Mouse (Mus musculus): ENCODE measurements at regions not wholly inside any gene's neighbourhood (a gene's known extent, or its start where the extent isn't known, plus 50 kb on each side); places are given as distances from the start of the nearest gene placed in this dataset.
A peak's percentile ranks its signal among the peaks of the same experiment; 100 is the strongest.

GRCm38 (mm10) chr9:60957438-60957837 lies 163.1 kb downstream of the Uaca start:
- WGBS = 50% methylated on average over 5 of the region's 5 CpGs
- DNase-seq = peak; percentile 69

GRCm38 (mm10) chr9:60959537-60959936 lies 165.2 kb downstream of the Uaca start:
- Histone ChIP-seq H3K9ac (no peak overlapping the region), H3K4me2 (ENCODE audit: low read depth) (no peak overlapping the region), H3K27ac (ENCODE audit: low read depth, low read length) (no peak overlapping the region), H3K36me3 (ENCODE audit: insufficient read depth) (no peaks in the 10 kb centered on the region), H3K9me3 (ENCODE audit: low read length) (no peaks in the 10 kb centered on the region), H3K4me1 (ENCODE audit: insufficient read depth) (no peaks in the 10 kb centered on the region), H3K27me3 (ENCODE audit: insufficient read depth, low read length) (no peaks in the 10 kb centered on the region), H3K4me3 (ENCODE audit: low read depth, low read length) (no peak overlapping the region)
- DNase-seq (no peak), ATAC-seq (no peak)
- WGBS = 87% methylated on average over 6 of the region's 6 CpGs
- TF ChIP-seq CTCF (IDR thresholded peaks at IDR 0.05; ENCODE audit: low read depth) = no peak

More at GRCm38 (mm10) chr9:60957438-60957837, 163.1 kb downstream of the Uaca start:
- peak; percentile 89 for ATAC-seq
- Histone ChIP-seq H3K9me3 (ENCODE audit: low read length) (no peaks in the 10 kb centered on the region), H3K9ac (no peak overlapping the region), H3K4me2 (ENCODE audit: low read depth) (no peak overlapping the region), H3K27me3 (ENCODE audit: insufficient read depth, low read length) (no peaks in the 10 kb centered on the region), H3K4me3 (ENCODE audit: low read depth, low read length) (no peak overlapping the region), H3K4me1 (ENCODE audit: insufficient read depth) (no peaks in the 10 kb centered on the region), H3K27ac (ENCODE audit: low read depth, low read length) (no peak overlapping the region), H3K36me3 (ENCODE audit: insufficient read depth) (no peaks in the 10 kb centered on the region)
- TF ChIP-seq CTCF (IDR thresholded peaks at IDR 0.05; ENCODE audit: low read depth) = peak; percentile 25; the same call in 1 of the 2 replicates

GRCm38 (mm10) chr9:60962086-60962485 lies 167.7 kb downstream of the Uaca start:
- Histone ChIP-seq H3K9me3 (ENCODE audit: low read length) (no peaks in the 10 kb centered on the region), H3K27me3 (ENCODE audit: insufficient read depth, low read length) (no peaks in the 10 kb centered on the region), H3K4me2 (ENCODE audit: low read depth) (no peak overlapping the region), H3K36me3 (ENCODE audit: insufficient read depth) (no peaks in the 10 kb centered on the region), H3K27ac (ENCODE audit: low read depth, low read length) (no peak overlapping the region), H3K4me3 (ENCODE audit: low read depth, low read length) (no peak overlapping the region), H3K9ac (no peak overlapping the region), H3K4me1 (ENCODE audit: insufficient read depth) (no peaks in the 10 kb centered on the region)
- DNase-seq (no peak), ATAC-seq (no peak)
- no peak for TF ChIP-seq CTCF (IDR thresholded peaks at IDR 0.05; ENCODE audit: low read depth)
- 80% methylated on average over 4 of the region's 4 CpGs for WGBS

GRCm38 (mm10) chr9:60965641-60966040 lies 171.3 kb downstream of the Uaca start:
- no peak for TF ChIP-seq CTCF (IDR thresholded peaks at IDR 0.05; ENCODE audit: low read depth)
- H3K4me2 ChIP-seq (ENCODE audit: low read depth) = no peak overlapping the region
- H3K27me3 ChIP-seq (ENCODE audit: insufficient read depth, low read length) = no peaks in the 10 kb centered on the region
- H3K36me3 ChIP-seq (ENCODE audit: insufficient read depth) = no peaks in the 10 kb centered on the region
- no peak overlapping the region for H3K4me3 ChIP-seq (ENCODE audit: low read depth, low read length)
- DNase-seq (no peak), ATAC-seq (no peak)
- WGBS = 80% methylated on average over 1 of the region's 1 CpGs
- no peak overlapping the region for H3K27ac ChIP-seq (ENCODE audit: low read depth, low read length)
- no peaks in the 10 kb centered on the region for H3K9me3 ChIP-seq (ENCODE audit: low read length)
- H3K4me1 ChIP-seq (ENCODE audit: insufficient read depth) = peaks cover 6% of the 10 kb centered on the region; the same call in 1 of the 2 replicates
- no peak overlapping the region for H3K9ac ChIP-seq

- Histone ChIP-seq H3K36me3 (ENCODE audit: insufficient read depth) (no peaks in the 10 kb centered on the region), H3K4me1 (ENCODE audit: insufficient read depth) (peaks cover 6% of the 10 kb centered on the region; the same call in 1 of the 2 replicates), H3K4me2 (ENCODE audit: low read depth) (no peak overlapping the region), H3K9me3 (ENCODE audit: low read length) (no peaks in the 10 kb centered on the region), H3K9ac (no peak overlapping the region), H3K27ac (ENCODE audit: low read depth, low read length) (no peak overlapping the region), H3K4me3 (ENCODE audit: low read depth, low read length) (no peak overlapping the region), H3K27me3 (ENCODE audit: insufficient read depth, low read length) (no peaks in the 10 kb centered on the region)
- WGBS = 30% methylated on average over 4 of the region's 4 CpGs
- peak; percentile 69 for TF ChIP-seq CTCF (IDR thresholded peaks at IDR 0.05; ENCODE audit: low read depth)
- ATAC-seq (peak; percentile 67), DNase-seq (peak; percentile 70)
These were observed 174.1 kb downstream of the Uaca start for GRCm38 (mm10) chr9:60968281-60969031.

GRCm38 (mm10) chr9:60972201-60972910 lies 178.0 kb downstream of the Uaca start:
- TF ChIP-seq CTCF (IDR thresholded peaks at IDR 0.05; ENCODE audit: low read depth) = no peak
- H3K27ac ChIP-seq (ENCODE audit: low read depth, low read length) = no peak overlapping the region
- peaks cover 6% of the 10 kb centered on the region; the same call in 1 of the 2 replicates for H3K4me1 ChIP-seq (ENCODE audit: insufficient read depth)
- H3K36me3 ChIP-seq (ENCODE audit: insufficient read depth) = no peaks in the 10 kb centered on the region
- H3K4me2 ChIP-seq (ENCODE audit: low read depth) = no peak overlapping the region
- DNase-seq (no peak), ATAC-seq (peak; percentile 38)
- H3K9me3 ChIP-seq (ENCODE audit: low read length) = no peaks in the 10 kb centered on the region
- H3K9ac ChIP-seq = no peak overlapping the region
- 43% methylated on average over 9 of the region's 9 CpGs for WGBS
- H3K4me3 ChIP-seq (ENCODE audit: low read depth, low read length) = no peak overlapping the region
- H3K27me3 ChIP-seq (ENCODE audit: insufficient read depth, low read length) = no peaks in the 10 kb centered on the region

- 84% methylated on average over 1 of the region's 1 CpGs for WGBS
- no peak for DNase-seq
These were observed 180.2 kb downstream of the Uaca start for GRCm38 (mm10) chr9:60974546-60974945.

More at GRCm38 (mm10) chr9:60974546-60974945, 180.2 kb downstream of the Uaca start:
- Histone ChIP-seq H3K9ac (no peak overlapping the region), H3K4me3 (ENCODE audit: low read depth, low read length) (no peak overlapping the region), H3K4me2 (ENCODE audit: low read depth) (no peak overlapping the region), H3K4me1 (ENCODE audit: insufficient read depth) (no peaks in the 10 kb centered on the region), H3K27ac (ENCODE audit: low read depth, low read length) (no peak overlapping the region), H3K36me3 (ENCODE audit: insufficient read depth) (no peaks in the 10 kb centered on the region), H3K27me3 (ENCODE audit: insufficient read depth, low read length) (no peaks in the 10 kb centered on the region), H3K9me3 (ENCODE audit: low read length) (no peaks in the 10 kb centered on the region)
- no peak for TF ChIP-seq CTCF (IDR thresholded peaks at IDR 0.05; ENCODE audit: low read depth)
- no peak for ATAC-seq

Measured in forebrain, postnatal 0 days (tissue).